Mouse (Mus musculus): ENCODE results near the gene Zbtb12. TPM values are rescaled to one million over a fixed set of nuclear protein-coding genes. Genes with fewer than 3 reads are reported as not detected.

Gene Zbtb12
- polyA plus RNA-seq, 1 experiment from 2014 or later, result 1.1 TPM

DNA sequence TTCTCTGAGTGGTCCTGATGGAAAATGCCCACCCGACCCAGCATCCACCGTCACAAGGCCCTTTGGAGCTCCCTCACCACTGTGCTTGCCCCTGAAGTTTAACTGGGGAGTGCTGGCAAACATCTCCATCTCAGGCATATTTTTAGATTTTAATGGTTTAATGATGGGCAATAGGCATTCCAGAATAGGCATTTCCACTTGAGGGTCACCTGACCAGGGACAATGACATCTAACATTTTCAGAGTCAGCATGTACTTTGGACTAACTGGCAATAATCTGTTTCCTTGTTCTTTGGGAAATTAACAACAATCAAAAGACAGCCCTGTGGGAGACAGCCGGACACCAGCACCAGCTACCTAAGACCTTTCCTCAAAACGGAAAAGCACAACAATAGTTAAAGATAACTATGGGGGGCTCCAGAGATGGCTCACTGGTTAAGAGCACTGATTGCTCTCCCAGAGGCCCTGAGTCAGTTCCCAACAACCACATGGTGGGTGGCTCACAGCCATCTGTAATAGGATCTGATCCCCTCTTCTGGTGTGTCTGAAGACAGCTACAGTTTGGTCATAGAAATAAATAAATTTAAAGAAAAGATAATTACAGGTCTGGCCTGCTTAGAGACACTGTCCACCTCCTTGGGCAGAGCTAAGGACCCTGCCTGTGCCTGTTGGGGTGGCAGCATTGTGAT lies 64.0 kb downstream of the Zbtb12 start:
- Histone ChIP-seq H3K4me2 (ENCODE audit: low read depth, low read length) (no peak overlapping the region), H3K36me3 (ENCODE audit: control insufficient read depth, insufficient read depth, low read length) (no peaks in the 10 kb centered on the region), H3K4me1 (ENCODE audit: control insufficient read depth, insufficient read depth, low read length) (no peaks in the 10 kb centered on the region), H3K27ac (ENCODE audit: low read length) (no peak overlapping the region), H3K9me3 (replicated peaks; ENCODE audit: control insufficient read depth, low read length) (no peaks in the 10 kb centered on the region), H3K4me3 (replicated peaks; ENCODE audit: low read length) (no peak overlapping the region), H3K27me3 (ENCODE audit: control insufficient read depth, insufficient read depth, low read length) (no peaks in the 10 kb centered on the region), H3K9ac (ENCODE audit: low read length) (no peak overlapping the region)
- WGBS, result 81% methylated on average over 4 of the region's 4 CpGs
- no peak for ATAC-seq (ENCODE audit: insufficient read depth, low FRiP score)

DNA sequence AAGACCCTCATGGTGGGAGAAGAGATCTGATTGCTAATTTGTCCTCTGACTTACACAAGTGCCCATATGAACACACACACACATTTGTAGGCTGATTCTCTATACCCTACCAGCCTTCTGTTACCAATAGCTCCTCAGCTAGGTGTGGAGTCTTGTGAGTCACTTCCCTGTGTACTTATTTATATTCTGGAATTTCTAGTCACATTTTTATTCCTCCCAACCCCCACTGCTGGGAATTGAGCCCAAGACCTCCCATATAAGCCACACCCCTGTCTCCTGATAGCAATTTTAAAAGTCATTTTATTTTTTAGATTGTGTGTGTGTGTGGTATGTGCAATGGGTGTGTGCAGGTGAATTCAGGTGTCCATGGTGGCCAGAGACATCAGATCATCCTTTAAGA lies 65.1 kb downstream of the Zbtb12 start:
- Histone ChIP-seq H3K27ac (ENCODE audit: low read length) (no peak overlapping the region), H3K4me3 (replicated peaks; ENCODE audit: low read length) (no peak overlapping the region), H3K9ac (ENCODE audit: low read length) (no peak overlapping the region), H3K36me3 (ENCODE audit: control insufficient read depth, insufficient read depth, low read length) (no peaks in the 10 kb centered on the region), H3K9me3 (replicated peaks; ENCODE audit: control insufficient read depth, low read length) (no peaks in the 10 kb centered on the region), H3K27me3 (ENCODE audit: control insufficient read depth, insufficient read depth, low read length) (no peaks in the 10 kb centered on the region), H3K4me1 (ENCODE audit: control insufficient read depth, insufficient read depth, low read length) (no peaks in the 10 kb centered on the region), H3K4me2 (ENCODE audit: low read depth, low read length) (no peak overlapping the region)
- ATAC-seq (ENCODE audit: insufficient read depth, low FRiP score), result no peak

Small RNA genes lying within 50 kb of the gene (microRNA-seq; reads per million reads assigned to microRNA genes)
- gene Mir6970, result not detected
- 3.6 reads per million, percentile 20 among the genes with 10 or more reads in this experiment for gene Mir6971
- not detected for gene Mir6972

Other genes starting within 250 kb of the Zbtb12 start
- 0.31 and 0.45 TPM in 2 replicates for gene Prrt1, start 249.9 kb upstream of the Zbtb12 start, polyA plus RNA-seq (2015; fragmentation: Nextera tagmentation; extraction: Ambion mirVana)
- 13.1 and 14.4 TPM in 2 replicates for gene Fkbpl, start 234.7 kb upstream of the Zbtb12 start, polyA plus RNA-seq (2015; fragmentation: Nextera tagmentation; extraction: Ambion mirVana)
- gene Atf6b, start 232.3 kb upstream of the Zbtb12 start, polyA plus RNA-seq (2015; fragmentation: Nextera tagmentation; extraction: Ambion mirVana), result 73.5 and 78.0 TPM in 2 replicates
- gene Tnxb, start 208.9 kb upstream of the Zbtb12 start, polyA plus RNA-seq (2015; fragmentation: Nextera tagmentation; extraction: Ambion mirVana), result 1.3 and 1.8 TPM in 2 replicates
- gene C4b, start 135.6 kb upstream of the Zbtb12 start, polyA plus RNA-seq (2015; fragmentation: Nextera tagmentation; extraction: Ambion mirVana), result 0.89 and 0.99 TPM in 2 replicates
- 0.21 and 6.9 TPM in 2 replicates for gene Cyp21a1, start 74.9 kb upstream of the Zbtb12 start, polyA plus RNA-seq (2015; fragmentation: Nextera tagmentation; extraction: Ambion mirVana)
- 23.8 and 25.8 TPM in 2 replicates for gene Stk19, start 42.5 kb upstream of the Zbtb12 start, polyA plus RNA-seq (2015; fragmentation: Nextera tagmentation; extraction: Ambion mirVana)
- gene Dxo, start 42.5 kb upstream of the Zbtb12 start, polyA plus RNA-seq (2015; fragmentation: Nextera tagmentation; extraction: Ambion mirVana), result 48.9 and 53.3 TPM in 2 replicates
- gene Skiv2l, start 29.3 kb upstream of the Zbtb12 start, polyA plus RNA-seq (2015; fragmentation: Nextera tagmentation; extraction: Ambion mirVana), result 45.0 and 48.1 TPM in 2 replicates
- gene Nelfe, start 29.1 kb upstream of the Zbtb12 start, polyA plus RNA-seq (2015; fragmentation: Nextera tagmentation; extraction: Ambion mirVana), result 89.5 and 96.4 TPM in 2 replicates
- 27.8 and 28.9 TPM in 2 replicates for gene Cfb, start 17.0 kb upstream of the Zbtb12 start, polyA plus RNA-seq (2015; fragmentation: Nextera tagmentation; extraction: Ambion mirVana)
- gene Gm20547, start 2.6 kb downstream of the Zbtb12 start, polyA plus RNA-seq (2015; fragmentation: Nextera tagmentation; extraction: Ambion mirVana), result 0.49 TPM in 1 of 2 replicates, not detected in the other
- gene C2, start 18.8 kb downstream of the Zbtb12 start, polyA plus RNA-seq (2015; fragmentation: Nextera tagmentation; extraction: Ambion mirVana), result 4.4 and 5.5 TPM in 2 replicates
- 61.0 and 61.1 TPM in 2 replicates for gene Ehmt2, start 19.0 kb downstream of the Zbtb12 start, polyA plus RNA-seq (2015; fragmentation: Nextera tagmentation; extraction: Ambion mirVana)
- 19.3 and 21.1 TPM in 2 replicates for gene Slc44a4, start 35.0 kb downstream of the Zbtb12 start, polyA plus RNA-seq (2015; fragmentation: Nextera tagmentation; extraction: Ambion mirVana)
- gene Neu1, start 51.8 kb downstream of the Zbtb12 start, polyA plus RNA-seq (2015; fragmentation: Nextera tagmentation; extraction: Ambion mirVana), result 36.7 and 40.6 TPM in 2 replicates
- gene Hspa1b, start 79.8 kb downstream of the Zbtb12 start, polyA plus RNA-seq (2015; fragmentation: Nextera tagmentation; extraction: Ambion mirVana), result 0.94 and 1.4 TPM in 2 replicates
- gene Gm20481, start 90.4 kb downstream of the Zbtb12 start, polyA plus RNA-seq (2015; fragmentation: Nextera tagmentation; extraction: Ambion mirVana), result 0.27 TPM in 1 of 2 replicates, not detected in the other
- 13.7 and 16.3 TPM in 2 replicates for gene Hspa1a, start 92.7 kb downstream of the Zbtb12 start, polyA plus RNA-seq (2015; fragmentation: Nextera tagmentation; extraction: Ambion mirVana)
- 0.96 and 1.4 TPM in 2 replicates for gene Hspa1l, start 93.2 kb downstream of the Zbtb12 start, polyA plus RNA-seq (2015; fragmentation: Nextera tagmentation; extraction: Ambion mirVana)
- gene Lsm2, start 102.4 kb downstream of the Zbtb12 start, polyA plus RNA-seq (2015; fragmentation: Nextera tagmentation; extraction: Ambion mirVana), result 145 and 146 TPM in 2 replicates
- gene Vars, start 121.5 kb downstream of the Zbtb12 start, polyA plus RNA-seq (2015; fragmentation: Nextera tagmentation; extraction: Ambion mirVana), result 81.1 and 82.1 TPM in 2 replicates
- 0.26 and 0.42 TPM in 2 replicates for gene Vwa7, start 137.1 kb downstream of the Zbtb12 start, polyA plus RNA-seq (2015; fragmentation: Nextera tagmentation; extraction: Ambion mirVana)
- 14.2 and 14.3 TPM in 2 replicates for gene Sapcd1, start 148.5 kb downstream of the Zbtb12 start, polyA plus RNA-seq (2015; fragmentation: Nextera tagmentation; extraction: Ambion mirVana)
- 3.9 and 4.2 TPM in 2 replicates for gene Msh5, start 167.3 kb downstream of the Zbtb12 start, polyA plus RNA-seq (2015; fragmentation: Nextera tagmentation; extraction: Ambion mirVana)
- 396 and 441 TPM in 2 replicates for gene Clic1, start 170.5 kb downstream of the Zbtb12 start, polyA plus RNA-seq (2015; fragmentation: Nextera tagmentation; extraction: Ambion mirVana)
- gene Ddah2, start 179.6 kb downstream of the Zbtb12 start, polyA plus RNA-seq (2015; fragmentation: Nextera tagmentation; extraction: Ambion mirVana), result 190 and 193 TPM in 2 replicates
- gene Ly6g6c, start 185.9 kb downstream of the Zbtb12 start, polyA plus RNA-seq (2015; fragmentation: Nextera tagmentation; extraction: Ambion mirVana), result 50.6 and 109 TPM in 2 replicates
- 0.48 and 1.0 TPM in 2 replicates for gene Mpig6b, start 186.7 kb downstream of the Zbtb12 start, polyA plus RNA-seq (2015; fragmentation: Nextera tagmentation; extraction: Ambion mirVana)
- 32.3 and 49.2 TPM in 2 replicates for gene Ly6g6e, start 197.4 kb downstream of the Zbtb12 start, polyA plus RNA-seq (2015; fragmentation: Nextera tagmentation; extraction: Ambion mirVana)
- 3.2 and 4.1 TPM in 2 replicates for gene Ly6g6d, start 198.6 kb downstream of the Zbtb12 start, polyA plus RNA-seq (2015; fragmentation: Nextera tagmentation; extraction: Ambion mirVana)
- gene Ly6g6f, start 206.1 kb downstream of the Zbtb12 start, polyA plus RNA-seq (2015; fragmentation: Nextera tagmentation; extraction: Ambion mirVana), result 0.46 and 0.54 TPM in 2 replicates
- gene Abhd16a, start 209.8 kb downstream of the Zbtb12 start, polyA plus RNA-seq (2015; fragmentation: Nextera tagmentation; extraction: Ambion mirVana), result 95.8 and 97.9 TPM in 2 replicates
- gene Ly6g5c, start 228.8 kb downstream of the Zbtb12 start, polyA plus RNA-seq (2015; fragmentation: Nextera tagmentation; extraction: Ambion mirVana), result not detected in 2 replicates
- gene Ly6g5b, start 235.9 kb downstream of the Zbtb12 start, polyA plus RNA-seq (2015; fragmentation: Nextera tagmentation; extraction: Ambion mirVana), result 0.53 and 0.89 TPM in 2 replicates
- 18.1 and 19.4 TPM in 2 replicates for gene Gpank1, start 242.0 kb downstream of the Zbtb12 start, polyA plus RNA-seq (2015; fragmentation: Nextera tagmentation; extraction: Ambion mirVana)
- 245 and 269 TPM in 2 replicates for gene Csnk2b, start 242.6 kb downstream of the Zbtb12 start, polyA plus RNA-seq (2015; fragmentation: Nextera tagmentation; extraction: Ambion mirVana)
- 11.7 and 14.2 TPM in 2 replicates for gene D17H6S53E, start 246.9 kb downstream of the Zbtb12 start, polyA plus RNA-seq (2015; fragmentation: Nextera tagmentation; extraction: Ambion mirVana)